Mouse (Mus musculus): ENCODE data around the gene Cxcl17. TPM values are rescaled to one million over a fixed set of nuclear protein-coding genes. Genes with fewer than 3 reads are reported as not detected.
A peak's percentile ranks its signal among the peaks of the same experiment; 100 is the strongest.

Gene Cxcl17
- polyA plus RNA-seq, 1 experiment from 2014 or later: not detected

- WGBS (ENCODE audit: missing documents): 94% methylated on average over 2 of the region's 2 CpGs
- H3K79me2 ChIP-seq (ENCODE audit: inconsistent target): peaks cover 65% of the 10 kb centered on the region
- H3K4me3 ChIP-seq (ENCODE audit: inconsistent target): no peak overlapping the region
- H3K36me3 ChIP-seq (ENCODE audit: inconsistent target): peaks cover 12% of the 10 kb centered on the region; the same call in 1 of the 2 replicates
- H3K27ac ChIP-seq: no peak overlapping the region
Observed at GRCm38 (mm10) chr7:25390986-25391385, 21.7 kb downstream of the Cxcl17 start.

- 88% methylated on average over 8 of the region's 8 CpGs for WGBS (ENCODE audit: missing documents)
- no peak overlapping the region for H3K27ac ChIP-seq
- H3K36me3 ChIP-seq (ENCODE audit: inconsistent target): peaks cover 12% of the 10 kb centered on the region; the same call in 1 of the 2 replicates
- peaks cover 65% of the 10 kb centered on the region for H3K79me2 ChIP-seq (ENCODE audit: inconsistent target)
- H3K4me3 ChIP-seq (ENCODE audit: inconsistent target): no peak overlapping the region
Observed at GRCm38 (mm10) chr7:25390054-25390770, 22.5 kb downstream of the Cxcl17 start.

GRCm38 (mm10) chr7:25388916-25389315, 23.8 kb downstream of the Cxcl17 start:
- no peak overlapping the region for H3K4me3 ChIP-seq (ENCODE audit: inconsistent target)
- peaks cover 20% of the 10 kb centered on the region; the same call in 1 of the 2 replicates for H3K36me3 ChIP-seq (ENCODE audit: inconsistent target)
- no peak overlapping the region for H3K27ac ChIP-seq
- 96% methylated on average over 7 of the region's 7 CpGs for WGBS (ENCODE audit: missing documents)
- peaks cover 56% of the 10 kb centered on the region for H3K79me2 ChIP-seq (ENCODE audit: inconsistent target)

- Histone ChIP-seq H3K79me2 (ENCODE audit: inconsistent target) (peaks cover 46% of the 10 kb centered on the region), H3K27ac (no peak overlapping the region), H3K36me3 (ENCODE audit: inconsistent target) (peaks cover 30% of the 10 kb centered on the region), H3K4me3 (ENCODE audit: inconsistent target) (no peak overlapping the region)
- 98% methylated on average over 17 of the region's 18 CpGs for whole genome bisulfite sequencing (ENCODE audit: missing documents)
Observed at GRCm38 (mm10) chr7:25387811-25388440, 24.8 kb downstream of the Cxcl17 start.

GRCm38 (mm10) chr7:25385850-25386555, 26.7 kb downstream of the Cxcl17 start:
- Histone ChIP-seq H3K79me2 (ENCODE audit: inconsistent target) (peaks cover 27% of the 10 kb centered on the region; the same call in 1 of the 2 replicates), H3K27ac (peak overlapping the region; percentile 65), H3K36me3 (ENCODE audit: inconsistent target) (peaks cover 48% of the 10 kb centered on the region), H3K4me3 (ENCODE audit: inconsistent target) (no peak overlapping the region)
- WGBS (ENCODE audit: missing documents): 4% methylated on average over 12 of the region's 12 CpGs

- Histone ChIP-seq H3K4me3 (ENCODE audit: inconsistent target) (no peak overlapping the region), H3K36me3 (ENCODE audit: inconsistent target) (peaks cover 55% of the 10 kb centered on the region), H3K27ac (no peak overlapping the region), H3K79me2 (ENCODE audit: inconsistent target) (peaks cover 19% of the 10 kb centered on the region; the same call in 1 of the 2 replicates)
- WGBS (ENCODE audit: missing documents): 65% methylated on average over 12 of the region's 12 CpGs
Observed at GRCm38 (mm10) chr7:25385259-25385658, 27.4 kb downstream of the Cxcl17 start.

GRCm38 (mm10) chr7:25384818-25385217, 27.9 kb downstream of the Cxcl17 start:
- Histone ChIP-seq H3K79me2 (ENCODE audit: inconsistent target) (peaks cover 15% of the 10 kb centered on the region; the same call in 1 of the 2 replicates), H3K27ac (no peak overlapping the region), H3K4me3 (ENCODE audit: inconsistent target) (no peak overlapping the region), H3K36me3 (ENCODE audit: inconsistent target) (peaks cover 56% of the 10 kb centered on the region)
- WGBS (ENCODE audit: missing documents): 20% methylated on average over 9 of the region's 9 CpGs

GRCm38 (mm10) chr7:25384318-25384717, 28.4 kb downstream of the Cxcl17 start:
- Histone ChIP-seq H3K27ac (no peak overlapping the region), H3K79me2 (ENCODE audit: inconsistent target) (peaks cover 10% of the 10 kb centered on the region; the same call in 1 of the 2 replicates), H3K4me3 (ENCODE audit: inconsistent target) (no peak overlapping the region), H3K36me3 (ENCODE audit: inconsistent target) (peaks cover 56% of the 10 kb centered on the region)
- 91% methylated on average over 13 of the region's 13 CpGs for WGBS (ENCODE audit: missing documents)

- peaks cover 56% of the 10 kb centered on the region for H3K36me3 ChIP-seq (ENCODE audit: inconsistent target)
- H3K27ac ChIP-seq: no peak overlapping the region
- H3K4me3 ChIP-seq (ENCODE audit: inconsistent target): no peak overlapping the region
- 91% methylated on average over 4 of the region's 4 CpGs for WGBS (ENCODE audit: missing documents)
- H3K79me2 ChIP-seq (ENCODE audit: inconsistent target): peaks cover 6% of the 10 kb centered on the region; the same call in 1 of the 2 replicates
Observed at GRCm38 (mm10) chr7:25383891-25384290, 28.8 kb downstream of the Cxcl17 start.

- H3K79me2 ChIP-seq (ENCODE audit: inconsistent target): peaks cover under 1% of the 10 kb centered on the region; the same call in 1 of the 2 replicates
- WGBS (ENCODE audit: missing documents): 92% methylated on average over 7 of the region's 7 CpGs
- H3K4me3 ChIP-seq (ENCODE audit: inconsistent target): no peak overlapping the region
- no peak overlapping the region for H3K27ac ChIP-seq
- peaks cover 51% of the 10 kb centered on the region for H3K36me3 ChIP-seq (ENCODE audit: inconsistent target)
Observed at GRCm38 (mm10) chr7:25383385-25383784, 29.3 kb downstream of the Cxcl17 start.

- H3K36me3 ChIP-seq (ENCODE audit: inconsistent target): peaks cover 44% of the 10 kb centered on the region
- no peak overlapping the region for H3K4me3 ChIP-seq (ENCODE audit: inconsistent target)
- H3K79me2 ChIP-seq (ENCODE audit: inconsistent target): no peaks in the 10 kb centered on the region; the same call in 1 of the 2 replicates
- no peak overlapping the region for H3K27ac ChIP-seq
Observed at GRCm38 (mm10) chr7:25382541-25382940, 30.1 kb downstream of the Cxcl17 start.

- H3K79me2 ChIP-seq (ENCODE audit: inconsistent target): no peaks in the 10 kb centered on the region
- H3K27ac ChIP-seq: no peak overlapping the region
- WGBS (ENCODE audit: missing documents): 96% methylated on average over 3 of the region's 3 CpGs
- H3K4me3 ChIP-seq (ENCODE audit: inconsistent target): no peak overlapping the region
- H3K36me3 ChIP-seq (ENCODE audit: inconsistent target): peaks cover 44% of the 10 kb centered on the region
Observed at GRCm38 (mm10) chr7:25381284-25381680, 31.4 kb downstream of the Cxcl17 start.

- 89% methylated on average over 18 of the region's 18 CpGs for WGBS (ENCODE audit: missing documents)
- peaks cover 44% of the 10 kb centered on the region for H3K36me3 ChIP-seq (ENCODE audit: inconsistent target)
- no peak overlapping the region for H3K27ac ChIP-seq
- no peak overlapping the region for H3K4me3 ChIP-seq (ENCODE audit: inconsistent target)
- no peaks in the 10 kb centered on the region for H3K79me2 ChIP-seq (ENCODE audit: inconsistent target)
Observed at GRCm38 (mm10) chr7:25380392-25381283, 32.0 kb downstream of the Cxcl17 start.

Data from macrophage (primary cell).